Mouse (Mus musculus) limb, embryonic 15.5 days (tissue): Measurements from ENCODE around the gene Mgat5b. TPM values are rescaled to one million over a fixed set of nuclear protein-coding genes. Genes with fewer than 3 reads are reported as not detected.
A peak's percentile ranks its signal among the peaks of the same experiment; 100 is the strongest.

Experiments
- ATAC-seq: fragments of 200-750 bp; cut with Nextera tagmentation; 2 replicates; pipeline ENCODE4 v1.8.0; 2017; ENCODE audit warnings: low read depth, moderate TSS enrichment; ENCODE audit not compliant: insufficient number of reproducible peaks, low FRiP score, low TSS enrichment
- H3K27ac ChIP-seq: fragments of 300-500 bp; sonication (generic); 2 replicates; pipeline ENCODE4 v1.5.1; 2015; ENCODE audit warnings: moderate library complexity, mild to moderate bottlenecking, inconsistent platforms
- H3K27me3 ChIP-seq: fragments of 300-500 bp; sonication (generic); 2 replicates; pipeline ENCODE4 v1.6.1; 2015; ENCODE audit warnings: inconsistent platforms
- H3K36me3 ChIP-seq: fragments of 300-500 bp; sonication (generic); 2 replicates; pipeline ENCODE4 v1.6.1; 2015; ENCODE audit warnings: inconsistent platforms
- H3K4me1 ChIP-seq: fragments of 300-500 bp; sonication (generic); 2 replicates; pipeline ENCODE4 v1.6.1; 2015; ENCODE audit warnings: inconsistent platforms
- H3K4me2 ChIP-seq: fragments of 300-500 bp; sonication (generic); 2 replicates; pipeline ENCODE4 v1.6.1; 2015; ENCODE audit warnings: mild to moderate bottlenecking, inconsistent platforms
- H3K4me3 ChIP-seq: fragments of 300-500 bp; sonication (generic); 2 replicates; pipeline ENCODE4 v1.5.1; 2015; ENCODE audit warnings: mild to moderate bottlenecking, inconsistent platforms
- H3K9ac ChIP-seq: fragments of 300-500 bp; sonication (generic); 2 replicates; pipeline ENCODE4 v1.6.1; 2015; ENCODE audit warnings: inconsistent platforms
- H3K9me3 ChIP-seq: fragments of 300-500 bp; sonication (generic); 2 replicates; pipeline ENCODE4 v1.6.1; 2016; ENCODE audit warnings: inconsistent platforms
- WGBS: fragments of 180-500 bp; shearing (Covaris S2); methylation state at CpG from one replicate; pipeline ENCODE4 v1.1.7; 2015; 5-methylcytosine and 5-hydroxymethylcytosine counted together
- polyA plus RNA-seq: library from polyadenylated mRNA; unstranded; fragments of >200 nt; fragmentation: Nextera tagmentation; extraction: Ambion mirVana; gene quantifications from 2 replicates; pipeline ENCODE4 v1.2.1, GENCODE M21; 2015

Gene Mgat5b
- 0.88 and 1.2 TPM in 2 replicates for polyA plus RNA-seq

GRCm38 (mm10) chr11:116918323-116919185 lies at the start of gene Mgat5b:
Gene Mgat5b (plus strand): TSS chr11:116918863.
- Histone ChIP-seq H3K27ac (no peak within 1 kb of the TSS), H3K4me3 (peak within 1 kb of the TSS; percentile 60), H3K27me3 (peaks cover 71% of the 10 kb centered on the region), H3K9ac (peak within 1 kb of the TSS; percentile 58), H3K4me2 (peak within 1 kb of the TSS; percentile 100), H3K9me3 (no peaks in the 10 kb centered on the region), H3K4me1 (peaks cover 23% of the 10 kb centered on the region), H3K36me3 (no peaks in the 10 kb centered on the region)
- WGBS, result under 1% methylated on average over 69 of the region's 90 CpGs
- ATAC-seq, result peak; percentile 64; the same call in 1 of the 2 replicates

- Histone ChIP-seq H3K36me3 (peaks cover 84% of the 10 kb centered on the region), H3K27me3 (no peaks in the 10 kb centered on the region)
These were observed 49.4 kb upstream of the Mgat5b start for GRCm38 (mm10) chr11:116869223-116869622.

GRCm38 (mm10) chr11:116869641-116870040 lies 49.0 kb upstream of the Mgat5b start:
- Histone ChIP-seq H3K4me3 (no peak overlapping the region), H3K4me1 (peaks cover 2% of the 10 kb centered on the region), H3K9ac (no peak overlapping the region), H3K9me3 (no peaks in the 10 kb centered on the region), H3K27me3 (no peaks in the 10 kb centered on the region), H3K4me2 (no peak overlapping the region), H3K36me3 (peaks cover 84% of the 10 kb centered on the region), H3K27ac (no peak overlapping the region)
- no peak for ATAC-seq
- 80% methylated on average over 4 of the region's 4 CpGs for WGBS

More at GRCm38 (mm10) chr11:116869223-116869622, 49.4 kb upstream of the Mgat5b start:
- 76% methylated on average over 8 of the region's 8 CpGs for WGBS
- Histone ChIP-seq H3K9ac (no peak overlapping the region), H3K4me3 (no peak overlapping the region), H3K9me3 (no peaks in the 10 kb centered on the region), H3K4me2 (no peak overlapping the region), H3K27ac (no peak overlapping the region), H3K4me1 (peaks cover 2% of the 10 kb centered on the region)
- ATAC-seq, result no peak; the same call in 1 of the 2 replicates

DNA sequence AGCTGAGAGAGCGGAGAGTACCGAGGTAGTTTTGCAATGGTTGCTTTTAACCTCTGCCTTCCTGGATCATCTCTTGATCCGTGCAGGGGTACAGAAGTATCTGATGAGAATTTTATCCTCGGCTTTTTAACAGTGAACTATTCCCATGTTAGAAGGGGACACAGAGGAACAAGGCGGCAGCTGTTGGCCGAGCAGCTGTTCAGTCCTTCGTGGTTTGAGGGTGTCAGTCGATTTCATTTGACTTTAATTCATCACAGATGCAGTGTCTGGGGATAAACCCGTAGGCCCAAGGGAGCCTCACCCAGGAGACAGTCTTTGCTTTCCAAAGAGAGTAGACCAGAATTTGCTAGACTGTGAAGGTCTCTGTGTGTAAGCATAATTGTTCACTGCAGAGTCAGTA lies 47.1 kb upstream of the Mgat5b start:
- peaks cover 67% of the 10 kb centered on the region for H3K36me3 ChIP-seq
- ATAC-seq, result no peak
- no peak overlapping the region for H3K4me2 ChIP-seq
- WGBS, result 53% methylated on average over 9 of the region's 9 CpGs
- no peaks in the 10 kb centered on the region for H3K27me3 ChIP-seq
- no peaks in the 10 kb centered on the region for H3K9me3 ChIP-seq
- H3K4me1 ChIP-seq, result peaks cover 2% of the 10 kb centered on the region
- no peak overlapping the region for H3K9ac ChIP-seq
- H3K27ac ChIP-seq, result no peak overlapping the region
- no peak overlapping the region for H3K4me3 ChIP-seq

GRCm38 (mm10) chr11:116873987-116874386 lies 44.7 kb upstream of the Mgat5b start:
- 65% methylated on average over 20 of the region's 20 CpGs for whole genome bisulfite sequencing
- Histone ChIP-seq H3K9me3 (no peaks in the 10 kb centered on the region), H3K27ac (peak overlapping the region; percentile 18; the same call in 1 of the 2 replicates), H3K36me3 (peaks cover 53% of the 10 kb centered on the region), H3K4me1 (peaks cover 2% of the 10 kb centered on the region), H3K27me3 (no peaks in the 10 kb centered on the region), H3K4me3 (no peak overlapping the region), H3K9ac (no peak overlapping the region), H3K4me2 (no peak overlapping the region)
- peak; percentile 21; the same call in 1 of the 2 replicates for ATAC-seq

DNA sequence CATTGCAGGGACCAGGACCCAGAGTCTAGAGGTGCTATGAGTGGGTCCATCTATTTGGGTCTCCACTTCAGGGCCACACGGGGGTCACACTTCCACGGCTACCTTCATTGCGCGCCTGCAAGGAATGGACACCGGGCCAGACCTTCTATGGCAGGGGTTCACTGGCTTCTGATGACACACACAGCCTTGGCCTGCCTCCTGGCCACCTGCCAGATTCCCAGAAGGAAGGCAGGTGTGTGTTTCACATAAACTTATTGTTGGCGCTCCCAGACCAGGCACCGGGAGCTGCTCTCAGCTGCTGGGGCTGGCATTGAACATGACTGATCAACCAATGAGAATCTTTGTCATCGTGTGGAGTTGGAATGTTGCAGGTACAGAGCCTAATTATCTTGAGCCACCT lies 40.2 kb upstream of the Mgat5b start:
- Histone ChIP-seq H3K27me3 (no peaks in the 10 kb centered on the region), H3K4me1 (no peaks in the 10 kb centered on the region; the same call in 1 of the 2 replicates), H3K36me3 (peaks cover 13% of the 10 kb centered on the region), H3K27ac (no peak overlapping the region), H3K4me3 (no peak overlapping the region), H3K9me3 (no peaks in the 10 kb centered on the region), H3K9ac (no peak overlapping the region), H3K4me2 (no peak overlapping the region)
- ATAC-seq, result no peak
- 74% methylated on average over 8 of the region's 8 CpGs for WGBS

DNA sequence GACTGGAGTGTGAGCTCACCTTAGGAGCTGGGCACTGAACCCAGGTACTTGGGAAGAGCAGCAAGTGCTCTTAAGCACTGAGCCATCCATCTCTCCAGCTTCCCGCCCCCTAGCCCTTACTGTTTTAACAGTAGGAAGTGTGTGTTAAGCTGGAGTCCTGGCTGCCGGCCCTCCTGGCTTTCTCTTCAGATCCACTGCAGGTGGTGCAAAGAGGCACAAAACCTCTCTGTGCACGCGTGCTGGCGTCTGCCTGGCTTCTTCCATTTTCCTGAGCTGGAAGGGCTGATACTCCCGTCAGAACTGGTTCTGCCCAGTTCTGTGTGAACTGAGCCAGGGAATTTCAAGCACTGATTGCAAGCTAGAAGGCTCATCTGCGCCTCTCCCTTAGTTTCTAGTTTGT lies 37.8 kb upstream of the Mgat5b start:
- no peak for ATAC-seq
- H3K27ac ChIP-seq, result no peak overlapping the region
- H3K27me3 ChIP-seq, result no peaks in the 10 kb centered on the region
- WGBS, result 61% methylated on average over 7 of the region's 7 CpGs
- no peak overlapping the region for H3K9ac ChIP-seq
- peaks cover 6% of the 10 kb centered on the region; the same call in 1 of the 2 replicates for H3K4me1 ChIP-seq
- H3K9me3 ChIP-seq, result no peaks in the 10 kb centered on the region
- no peaks in the 10 kb centered on the region for H3K36me3 ChIP-seq
- no peak overlapping the region for H3K4me3 ChIP-seq
- no peak overlapping the region for H3K4me2 ChIP-seq

DNA sequence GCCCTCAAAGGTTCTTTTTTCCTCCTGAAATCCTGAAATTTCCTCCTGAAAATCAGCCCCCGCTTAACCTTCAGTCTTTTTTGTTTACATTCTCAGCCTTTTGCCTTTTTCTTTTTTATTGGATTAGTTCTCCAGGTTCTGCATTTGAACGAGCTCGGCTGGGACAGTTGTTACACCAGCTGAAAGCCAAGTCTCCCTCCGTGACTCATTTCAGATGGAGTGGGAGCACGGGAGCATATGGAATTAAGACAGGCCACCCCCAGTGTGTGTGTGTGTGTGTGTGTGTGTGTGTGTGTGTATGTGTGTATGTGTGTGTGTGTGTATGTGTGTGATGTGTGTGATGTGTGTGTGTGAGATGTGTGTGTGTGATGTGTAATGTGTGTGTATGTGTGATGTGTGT lies 37.2 kb upstream of the Mgat5b start:
- H3K36me3 ChIP-seq, result no peaks in the 10 kb centered on the region
- H3K4me1 ChIP-seq, result peaks cover 9% of the 10 kb centered on the region; the same call in 1 of the 2 replicates
- ATAC-seq, result no peak
- WGBS, result 60% methylated on average over 5 of the region's 5 CpGs
- H3K4me2 ChIP-seq, result no peak overlapping the region
- no peaks in the 10 kb centered on the region for H3K27me3 ChIP-seq
- H3K27ac ChIP-seq, result no peak overlapping the region
- no peaks in the 10 kb centered on the region for H3K9me3 ChIP-seq
- no peak overlapping the region for H3K4me3 ChIP-seq
- no peak overlapping the region for H3K9ac ChIP-seq

DNA sequence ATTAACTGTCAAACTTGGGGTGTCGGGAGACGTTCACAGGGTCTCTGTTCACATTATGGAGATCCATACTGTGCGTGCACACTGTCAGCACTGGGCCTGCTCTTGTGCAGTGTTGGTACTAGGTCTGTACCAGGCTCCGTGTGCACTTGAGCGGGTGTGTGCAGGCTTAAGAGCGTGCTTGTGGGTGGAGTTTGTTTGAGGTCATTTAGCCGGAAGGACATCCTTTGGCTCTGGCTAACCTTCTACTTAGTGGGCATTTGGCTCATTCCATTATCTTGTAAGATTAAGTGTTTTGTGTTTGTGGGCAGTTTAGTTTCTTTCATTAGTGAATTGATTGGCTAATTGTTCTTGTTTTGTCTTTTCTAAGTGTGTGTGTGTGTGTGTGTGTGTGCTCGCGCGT lies 36.2 kb upstream of the Mgat5b start:
- H3K4me1 ChIP-seq, result peaks cover 9% of the 10 kb centered on the region; the same call in 1 of the 2 replicates
- H3K4me3 ChIP-seq, result no peak overlapping the region
- H3K36me3 ChIP-seq, result no peaks in the 10 kb centered on the region
- no peak for ATAC-seq
- 79% methylated on average over 10 of the region's 10 CpGs for WGBS
- no peaks in the 10 kb centered on the region for H3K9me3 ChIP-seq
- no peak overlapping the region for H3K4me2 ChIP-seq
- no peak overlapping the region for H3K27ac ChIP-seq
- 0 out of 2 replicates have a peak, but pooled peaks cover 4% of the 10 kb centered on the region for H3K27me3 ChIP-seq
- H3K9ac ChIP-seq, result no peak overlapping the region

DNA sequence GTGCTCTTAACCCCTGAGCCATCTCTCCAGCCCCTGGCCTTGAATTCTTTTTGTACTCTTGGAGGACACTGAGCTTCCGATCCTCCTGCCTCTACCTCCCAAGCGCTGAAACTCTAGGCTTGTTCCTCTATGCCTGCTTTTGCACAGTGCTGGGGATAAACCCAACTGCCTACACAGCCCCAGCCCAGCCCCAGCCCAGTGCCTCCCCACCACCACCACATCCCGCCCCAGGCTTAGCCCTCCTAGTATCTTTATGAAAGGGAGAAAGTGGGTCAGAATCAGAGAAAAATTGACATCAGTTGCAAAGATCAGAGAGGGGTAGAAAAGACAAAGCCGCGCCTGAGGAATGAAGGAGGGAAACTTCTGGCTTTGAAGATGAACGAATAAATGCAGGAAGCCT lies 34.6 kb upstream of the Mgat5b start:
- H3K4me1 ChIP-seq, result peaks cover 9% of the 10 kb centered on the region; the same call in 1 of the 2 replicates
- no peaks in the 10 kb centered on the region for H3K9me3 ChIP-seq
- H3K27ac ChIP-seq, result no peak overlapping the region
- no peak overlapping the region for H3K4me2 ChIP-seq
- H3K27me3 ChIP-seq, result 0 out of 2 replicates have a peak, but pooled peaks cover 4% of the 10 kb centered on the region
- ATAC-seq, result no peak
- WGBS, result 85% methylated on average over 6 of the region's 6 CpGs
- H3K9ac ChIP-seq, result no peak overlapping the region
- H3K36me3 ChIP-seq, result no peaks in the 10 kb centered on the region
- H3K4me3 ChIP-seq, result no peak overlapping the region

DNA sequence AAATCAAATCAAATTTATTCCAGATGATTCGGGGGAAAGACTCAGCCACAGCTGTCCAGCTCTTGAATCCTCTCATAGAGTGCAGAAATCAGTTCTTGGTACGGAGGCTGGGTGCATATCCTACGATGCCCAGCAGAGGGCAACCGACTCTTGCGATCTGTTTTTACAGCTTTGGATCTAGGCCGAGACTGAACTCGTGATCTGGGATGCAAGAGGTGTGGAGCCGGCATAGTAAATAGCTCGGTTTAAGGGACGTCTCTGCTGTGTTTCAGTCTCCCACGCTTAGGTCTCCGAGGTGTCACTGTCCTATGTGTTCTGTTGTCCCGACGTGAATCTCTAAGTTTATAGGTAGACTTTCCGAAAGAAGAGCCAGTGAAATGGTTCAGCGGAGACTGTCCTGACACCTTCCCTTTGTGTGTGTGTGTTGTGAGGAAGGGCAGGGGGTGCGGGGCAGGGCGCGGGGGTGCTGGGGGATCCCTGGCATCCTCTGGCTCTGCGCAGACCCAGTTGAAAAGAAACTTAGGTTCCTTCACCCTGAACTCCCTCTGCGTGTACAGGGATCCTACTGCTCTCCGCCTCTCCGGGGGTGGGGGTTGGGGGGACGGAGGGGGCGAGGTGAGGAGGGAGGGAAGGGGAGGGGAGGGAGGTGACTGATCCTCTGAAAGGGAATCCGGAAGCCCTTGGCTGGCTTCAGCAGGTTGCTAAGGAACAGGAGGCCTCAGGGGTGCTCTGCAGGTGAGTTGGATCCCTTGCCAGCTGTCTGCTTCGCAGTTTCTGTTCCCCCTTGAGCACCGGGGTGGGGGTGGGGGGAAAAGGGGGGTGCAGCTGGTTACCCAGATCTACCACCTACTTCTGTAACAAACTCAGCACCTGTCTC lies 33.1 kb upstream of the Mgat5b start:
- Histone ChIP-seq H3K9ac (no peak overlapping the region), H3K36me3 (no peaks in the 10 kb centered on the region), H3K9me3 (no peaks in the 10 kb centered on the region), H3K4me2 (peak overlapping the region; percentile 56), H3K27ac (no peak overlapping the region), H3K27me3 (0 out of 2 replicates have a peak, but pooled peaks cover 4% of the 10 kb centered on the region), H3K4me3 (peak overlapping the region; percentile 36), H3K4me1 (peaks cover 9% of the 10 kb centered on the region; the same call in 1 of the 2 replicates)
- 2% methylated on average over 28 of the region's 28 CpGs for WGBS
- ATAC-seq, result no peak
